Mouse (Mus musculus) G1E (cell line): ENCODE data around the gene Myh14. TPM values are rescaled to one million over a fixed set of nuclear protein-coding genes. Genes with fewer than 3 reads are reported as not detected.

ENCODE experiments used
- ATAC-seq: 2 replicates; pipeline ENCODE4 v1.8.0; 2016; ENCODE audit warnings: mild to moderate bottlenecking; ENCODE audit not compliant: insufficient number of reproducible peaks, poor library complexity, low FRiP score, severe bottlenecking; ENCODE audit errors: extremely low read depth
- DNase-seq: peaks from one replicate; pipeline ENCODE4 v3.0.0; 2012; ENCODE audit warnings: low spot score
- H3K27me3 ChIP-seq: 2 replicates; pipeline ENCODE4 v1.6.1; 2012; ENCODE audit warnings: mild to moderate bottlenecking, low read length, inconsistent platforms; ENCODE audit not compliant: insufficient read depth
- H3K36me3 ChIP-seq: replicated peaks from 2 replicates; pipeline ENCODE3; 2012; ENCODE audit warnings: mild to moderate bottlenecking, inconsistent platforms
- H3K4me1 ChIP-seq: 2 replicates; pipeline ENCODE4 v1.6.1; 2012; ENCODE audit warnings: low read depth, low read length, inconsistent platforms, mixed read lengths; ENCODE audit not compliant: insufficient read depth
- H3K4me3 ChIP-seq: 2 replicates; pipeline ENCODE4 v1.5.1; 2012; ENCODE audit warnings: low read depth, mild to moderate bottlenecking, inconsistent platforms, low read length, moderate library complexity, mixed read lengths
- H3K9me3 ChIP-seq: replicated peaks from 2 replicates; pipeline ENCODE4 v1.6.1; 2012; ENCODE audit warnings: inconsistent platforms
- CTCF ChIP-seq: IDR thresholded peaks from 2 replicates; pipeline ENCODE4 v1.5.1; 2012; ENCODE audit warnings: low read depth, low read length, inconsistent platforms, mixed read lengths
- GATA1 ChIP-seq: IDR thresholded peaks from 2 replicates; pipeline ENCODE4 v1.6.1; 2012; ENCODE audit warnings: borderline replicate concordance, low read length, inconsistent platforms, mixed read lengths
- GATA2 ChIP-seq: IDR thresholded peaks from 2 replicates; pipeline ENCODE4 v1.6.1; 2012; ENCODE audit warnings: low read depth, low read length, inconsistent platforms, borderline replicate concordance
- POLR2AphosphoS5 ChIP-seq: IDR thresholded peaks from 2 replicates; pipeline ENCODE4 v1.6.1; 2012; ENCODE audit warnings: low read depth, low read length, inconsistent platforms; ENCODE audit not compliant: insufficient replicate concordance
- TAL1 ChIP-seq: conservative IDR thresholded peaks from 2 replicates; pipeline ENCODE4 v1.6.1; 2012; ENCODE audit warnings: low read depth, low read length, inconsistent platforms, mixed read lengths
- polyA plus RNA-seq: library from polyadenylated mRNA; stranded (reverse); fragments of >175 nt; gene quantifications from 2 replicates; pipeline ENCODE4 v1.2.3, GENCODE M21; 2012
- total RNA-seq, 2 experiments: library from RNA; stranded (forward) in 1 of 2; stranded (reverse) in 1 of 2; fragments of 200-1000 nt in 1 of 2; fragments of >200 nt in 1 of 2; fragmentation: Nextera tagmentation in 1 of 2; gene quantifications; 2 replicates each; pipeline ENCODE4 v1.2.3; 2014 to 2017

Myh14 gene
- total and polyA plus RNA-seq, 3 experiments, result not detected

DNA sequence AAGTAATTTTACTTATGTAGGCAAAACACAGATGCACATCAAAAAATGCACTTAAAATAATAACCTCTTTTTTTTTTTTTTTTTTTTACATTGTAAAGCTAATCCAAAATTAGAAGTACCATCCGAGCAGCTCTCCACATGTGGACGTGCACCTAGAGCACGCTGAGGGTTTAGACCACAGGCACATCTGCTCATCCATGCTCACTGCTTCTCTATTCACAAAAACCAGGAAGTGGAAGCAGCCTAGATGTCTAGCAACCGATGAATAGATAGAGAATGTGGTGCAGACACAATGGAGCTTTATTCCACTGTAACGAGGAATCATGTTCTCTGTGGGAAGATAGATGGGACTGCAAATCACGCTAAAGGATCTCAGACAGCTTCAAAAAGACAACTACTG lies 4.5 kb upstream of the Myh14 start:
- Histone ChIP-seq H3K4me3 (no peak overlapping the region), H3K9me3 (peaks cover 3% of the 10 kb centered on the region; the same call in 1 of the 2 replicates), H3K36me3 (no peaks in the 10 kb centered on the region), H3K27me3 (no peaks in the 10 kb centered on the region; the same call in 1 of the 2 replicates), H3K4me1 (no peaks in the 10 kb centered on the region)
- DNase-seq (no peak), ATAC-seq (no peak)
- TF ChIP-seq TAL1, result no peak
- no peak for TF ChIP-seq GATA1
- TF ChIP-seq POLR2AphosphoS5, result no peak
- no peak for TF ChIP-seq CTCF
- TF ChIP-seq GATA2, result no peak

DNA sequence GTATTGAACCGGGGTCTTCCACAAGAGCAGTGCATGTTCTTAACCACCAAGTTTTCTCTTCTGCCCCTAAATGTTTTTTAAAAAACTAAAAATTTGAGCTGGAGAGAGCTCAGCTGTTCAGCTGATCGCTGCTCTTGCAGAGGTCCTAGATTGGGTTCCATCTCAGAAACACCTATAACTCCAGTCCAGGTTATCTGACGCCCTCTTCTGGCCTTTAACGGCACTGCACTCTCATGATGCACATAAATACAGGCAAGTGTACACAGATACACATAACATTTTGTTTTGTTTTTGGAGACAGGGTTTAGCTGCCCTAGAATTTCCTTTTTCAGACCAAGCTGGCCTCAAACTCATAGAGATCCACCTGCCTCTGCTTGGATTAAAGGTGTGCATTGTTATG lies 3.9 kb upstream of the Myh14 start:
- Histone ChIP-seq H3K27me3 (no peaks in the 10 kb centered on the region; the same call in 1 of the 2 replicates), H3K4me3 (no peak overlapping the region), H3K4me1 (no peaks in the 10 kb centered on the region), H3K36me3 (no peaks in the 10 kb centered on the region), H3K9me3 (peaks cover 3% of the 10 kb centered on the region; the same call in 1 of the 2 replicates)
- TF ChIP-seq TAL1 (no peak), GATA2 (no peak), CTCF (no peak), GATA1 (no peak), POLR2AphosphoS5 (no peak)
- no peak for ATAC-seq
- no peak for DNase-seq

DNA sequence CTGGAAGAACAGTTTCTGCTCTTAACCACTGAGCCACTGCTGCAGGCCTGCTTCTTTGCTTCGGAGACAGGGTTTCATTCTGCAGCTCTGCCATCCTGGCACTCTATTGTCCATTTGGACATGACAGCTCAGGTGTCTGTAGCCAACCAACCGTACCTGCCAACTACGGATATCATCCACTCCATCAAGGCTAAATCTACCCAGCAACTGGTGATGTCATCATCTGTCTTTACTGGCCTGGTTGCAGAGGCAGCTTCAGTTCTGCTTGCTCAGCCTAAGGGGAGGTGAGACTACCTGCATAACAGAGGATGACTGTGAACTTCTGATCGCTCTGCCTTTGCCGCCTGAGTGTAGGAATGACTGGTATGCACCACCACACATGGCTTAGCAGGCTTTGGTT lies 1.6 kb upstream of the Myh14 start:
- DNase-seq (no peak), ATAC-seq (no peak)
- H3K4me1 ChIP-seq, result no peaks in the 10 kb centered on the region
- TF ChIP-seq TAL1 (no peak), CTCF (no peak), POLR2AphosphoS5 (no peak), GATA2 (no peak), GATA1 (no peak)
- no peaks in the 10 kb centered on the region for H3K36me3 ChIP-seq
- peaks cover 3% of the 10 kb centered on the region; the same call in 1 of the 2 replicates for H3K9me3 ChIP-seq
- H3K4me3 ChIP-seq, result no peak overlapping the region
- no peaks in the 10 kb centered on the region; the same call in 1 of the 2 replicates for H3K27me3 ChIP-seq

DNA sequence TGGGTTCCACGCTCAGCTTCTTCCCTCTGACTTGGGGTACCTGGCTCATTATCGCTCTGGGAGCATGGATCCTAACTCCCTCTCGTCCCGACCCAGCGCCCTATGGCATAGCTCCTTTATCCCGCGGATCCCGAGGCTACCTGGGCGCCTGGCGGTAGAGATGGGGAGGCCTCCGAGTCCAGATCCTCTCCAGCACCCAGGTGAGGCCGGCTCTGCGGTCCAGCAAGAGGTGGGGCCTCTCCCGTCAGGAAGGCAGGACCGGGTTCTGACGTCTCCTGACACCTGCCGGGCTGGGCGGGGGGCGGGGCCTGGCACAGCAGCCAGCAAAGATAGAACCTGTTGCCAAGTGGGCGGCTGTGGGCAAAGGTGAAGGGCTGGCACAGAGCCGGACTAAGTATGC lies 1.5 kb downstream of the Myh14 start:
- no peak for ATAC-seq
- Histone ChIP-seq H3K4me1 (no peaks in the 10 kb centered on the region), H3K4me3 (no peak overlapping the region), H3K9me3 (peaks cover 5% of the 10 kb centered on the region), H3K27me3 (no peaks in the 10 kb centered on the region; the same call in 1 of the 2 replicates), H3K36me3 (no peaks in the 10 kb centered on the region)
- DNase-seq, result no peak
- TF ChIP-seq GATA2 (no peak), POLR2AphosphoS5 (no peak), TAL1 (no peak), GATA1 (no peak), CTCF (no peak)

DNA sequence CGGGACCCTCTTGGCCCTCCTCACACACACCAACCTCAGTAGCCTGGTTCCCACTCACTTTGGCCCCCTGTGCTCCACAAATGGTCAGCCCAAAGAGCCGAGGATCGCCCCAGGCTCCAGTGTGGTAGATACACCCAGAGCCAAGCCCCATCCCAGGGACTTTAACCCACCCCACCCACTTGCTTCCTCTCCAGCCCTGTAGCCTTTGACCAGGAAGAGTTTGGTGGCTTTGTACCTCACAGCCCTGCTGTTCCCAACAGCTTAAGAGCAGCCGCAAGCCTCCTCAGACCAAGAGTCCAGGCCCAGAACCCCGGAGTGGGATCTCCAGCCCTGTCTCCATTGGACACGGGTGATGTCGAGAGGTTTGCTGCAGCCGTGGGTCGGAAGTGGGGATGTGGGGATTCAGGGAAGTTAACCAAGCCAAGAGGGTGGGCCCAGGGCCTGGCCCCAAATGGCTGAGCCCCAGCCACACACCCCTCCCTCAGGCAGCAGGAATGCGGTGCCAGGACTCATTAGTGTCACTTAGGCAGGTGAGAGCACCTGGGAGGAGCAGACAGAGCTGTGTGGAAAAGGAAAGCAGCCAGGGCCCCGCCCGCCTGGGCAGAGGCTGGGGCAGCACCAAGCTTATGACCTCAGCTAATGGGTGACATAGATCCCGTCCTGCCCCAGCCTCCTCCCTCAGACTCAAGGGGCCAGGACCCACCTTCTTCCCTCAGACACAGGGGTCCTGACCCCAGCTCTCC lies 2.5 kb downstream of the Myh14 start:
- no peak for DNase-seq
- Histone ChIP-seq H3K9me3 (peaks cover 5% of the 10 kb centered on the region), H3K4me3 (no peak overlapping the region), H3K36me3 (no peaks in the 10 kb centered on the region), H3K4me1 (no peaks in the 10 kb centered on the region), H3K27me3 (no peaks in the 10 kb centered on the region)
- TF ChIP-seq GATA1 (no peak), POLR2AphosphoS5 (no peak), GATA2 (no peak), TAL1 (no peak), CTCF (no peak)
- no peak for ATAC-seq

DNA sequence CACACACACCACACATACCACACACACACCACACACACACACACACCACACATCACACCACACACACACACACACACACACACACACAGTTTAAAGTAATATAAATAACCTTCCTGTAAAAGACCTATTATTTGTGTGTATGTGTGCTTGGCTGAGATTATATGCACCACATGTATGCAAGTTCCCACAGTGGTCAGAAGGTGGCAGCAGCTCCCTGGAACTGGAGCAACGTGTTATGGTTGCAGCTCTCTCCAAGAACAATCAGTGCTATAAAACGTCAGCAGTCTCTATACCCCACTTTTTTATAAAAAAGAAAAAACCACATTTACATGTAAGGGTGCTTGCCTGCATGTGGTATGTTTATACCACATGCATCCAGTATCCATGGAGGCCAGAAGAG lies 4.2 kb downstream of the Myh14 start:
- Histone ChIP-seq H3K4me1 (no peaks in the 10 kb centered on the region), H3K36me3 (no peaks in the 10 kb centered on the region), H3K27me3 (no peaks in the 10 kb centered on the region), H3K9me3 (peaks cover 5% of the 10 kb centered on the region), H3K4me3 (no peak overlapping the region)
- no peak for ATAC-seq
- no peak for DNase-seq
- TF ChIP-seq POLR2AphosphoS5, result no peak
- TF ChIP-seq GATA2, result no peak
- no peak for TF ChIP-seq GATA1
- no peak for TF ChIP-seq CTCF
- TF ChIP-seq TAL1, result no peak
